Mouse (Mus musculus) lung, postnatal 0 days (tissue): ENCODE data around the gene Large1. TPM values are rescaled to one million over a fixed set of nuclear protein-coding genes. Genes with fewer than 3 reads are reported as not detected.
"Not testable (repeated sequence)": the region's sequence is repeated elsewhere in the genome, so short reads cannot be mapped to it uniquely, and the experiment has no call there.

Experiments
- ATAC-seq: fragments of 200-750 bp; cut with Nextera tagmentation; 2 replicates; pipeline ENCODE4 v1.8.0; 2017; ENCODE audit warnings: moderate library complexity
- DNase-seq: peaks from one replicate; pipeline ENCODE4 v3.0.0-alpha.2; 2016; ENCODE audit warnings: low spot score
- H3K27ac ChIP-seq: fragments of 300-500 bp; sonication (generic); 2 replicates; pipeline ENCODE4 v1.5.1; 2014; ENCODE audit warnings: antibody characterized with exemption, mild to moderate bottlenecking, low read length, mixed read lengths
- H3K27me3 ChIP-seq: fragments of 300-500 bp; sonication (generic); replicated peaks from 2 replicates; pipeline ENCODE4 v1.6.1; 2014; ENCODE audit warnings: low read length, mixed read lengths; ENCODE audit not compliant: insufficient read depth
- H3K36me3 ChIP-seq: fragments of 300-500 bp; sonication (generic); 2 replicates; pipeline ENCODE4 v1.6.1; 2014; ENCODE audit warnings: low read length, mixed read lengths; ENCODE audit not compliant: insufficient read depth
- H3K4me1 ChIP-seq: fragments of 300-500 bp; sonication (generic); 2 replicates; pipeline ENCODE4 v1.6.1; 2014; ENCODE audit warnings: antibody characterized with exemption, low read depth, low read length, mixed read lengths; ENCODE audit not compliant: insufficient read depth
- H3K4me2 ChIP-seq: fragments of 300-500 bp; sonication (generic); replicated peaks from 2 replicates; pipeline ENCODE4 v1.6.1; 2014; ENCODE audit warnings: low read depth, mild to moderate bottlenecking, low read length, moderate library complexity, mixed read lengths
- H3K4me3 ChIP-seq: fragments of 300-500 bp; sonication (generic); 2 replicates; pipeline ENCODE4 v1.5.1; 2014; ENCODE audit warnings: low read depth, low read length
- H3K9ac ChIP-seq: fragments of 300-500 bp; sonication (generic); replicated peaks from 2 replicates; pipeline ENCODE4 v1.6.1; 2014; ENCODE audit warnings: low read depth, mild to moderate bottlenecking
- H3K9me3 ChIP-seq: fragments of 300-500 bp; sonication (generic); 2 replicates; pipeline ENCODE4 v1.6.1; 2016; ENCODE audit warnings: low read length, mixed read lengths
- CTCF ChIP-seq: IDR thresholded peaks from 2 replicates; pipeline ENCODE4 v1.5.1; 2016; ENCODE audit warnings: antibody characterized with exemption, mild to moderate bottlenecking
- EP300 ChIP-seq: IDR thresholded peaks from 2 replicates; pipeline ENCODE4 v1.6.1; 2016; ENCODE audit warnings: antibody characterized with exemption, mild to moderate bottlenecking, control low read depth
- WGBS: fragments of 180-500 bp; shearing (Covaris S2); extraction: QIAGEN DNeasy Blood & Tissue Kit; methylation state at CpG from one replicate; pipeline ENCODE4 v1.1.7; 2014; 5-methylcytosine and 5-hydroxymethylcytosine counted together
- polyA plus RNA-seq: library from polyadenylated mRNA; unstranded; fragments of >200 nt; fragmentation: Nextera tagmentation; extraction: Ambion mirVana; gene quantifications from 2 replicates; pipeline ENCODE4 v1.2.1, GENCODE M21; 2015

Gene Large1
- polyA plus RNA-seq, 1 experiment from 2014 or later: 5.2 TPM

- DNase-seq (no peak), ATAC-seq (no peak)
- 89% methylated on average over 1 of the region's 1 CpGs for WGBS
- Histone ChIP-seq H3K27me3 (no peaks in the 10 kb centered on the region), H3K27ac (no peak overlapping the region), H3K36me3 (no peaks in the 10 kb centered on the region), H3K9ac (no peak overlapping the region), H3K4me3 (no peak overlapping the region), H3K4me2 (no peak overlapping the region), H3K9me3 (no peaks in the 10 kb centered on the region), H3K4me1 (no peaks in the 10 kb centered on the region)
- no peak for TF ChIP-seq EP300
- TF ChIP-seq CTCF: no peak
Observed at GRCm38 (mm10) chr8:72993831-72994230, 359.5 kb downstream of the Large1 start.

GRCm38 (mm10) chr8:72990425-72990824 lies 362.9 kb downstream of the Large1 start:
- no peak for ATAC-seq
- no peaks in the 10 kb centered on the region for H3K9me3 ChIP-seq
- no peak overlapping the region for H3K27ac ChIP-seq
- 87% methylated on average over 2 of the region's 2 CpGs for WGBS
- no peak overlapping the region for H3K9ac ChIP-seq
- TF ChIP-seq EP300 (no peak), CTCF (no peak)
- H3K4me3 ChIP-seq: no peak overlapping the region
- no peaks in the 10 kb centered on the region for H3K27me3 ChIP-seq
- H3K4me1 ChIP-seq: no peaks in the 10 kb centered on the region
- H3K36me3 ChIP-seq: no peaks in the 10 kb centered on the region
- DNase-seq: no peak
- no peak overlapping the region for H3K4me2 ChIP-seq

DNA sequence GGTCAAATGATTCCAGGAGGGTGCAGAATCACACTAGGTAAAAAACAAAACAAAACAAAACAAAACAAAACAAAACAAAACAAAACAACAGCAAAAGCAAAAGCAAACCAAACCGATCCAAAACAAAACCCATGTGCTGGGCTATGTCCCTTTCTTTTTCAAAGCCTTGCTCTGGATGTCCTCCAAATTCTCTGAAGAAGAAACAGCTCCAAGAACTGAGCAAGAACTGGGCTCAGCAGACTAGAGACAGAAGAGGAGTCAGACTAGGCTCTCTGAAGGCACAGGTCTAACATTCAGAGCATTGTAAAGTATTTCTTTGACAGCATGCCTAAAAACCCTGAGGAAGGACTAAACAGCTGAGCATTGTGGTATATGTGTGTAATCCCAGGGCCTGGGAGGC lies 370.5 kb downstream of the Large1 start:
- ATAC-seq: no peak
- no peak for DNase-seq
- no peak for TF ChIP-seq EP300
- TF ChIP-seq CTCF: no peak
- Histone ChIP-seq H3K36me3 (no peaks in the 10 kb centered on the region), H3K4me3 (no peak overlapping the region), H3K4me1 (no peaks in the 10 kb centered on the region), H3K9ac (no peak overlapping the region), H3K27me3 (no peaks in the 10 kb centered on the region), H3K4me2 (no peak overlapping the region), H3K9me3 (no peaks in the 10 kb centered on the region), H3K27ac (no peak overlapping the region)
- 90% methylated on average over 1 of the region's 1 CpGs for WGBS

GRCm38 (mm10) chr8:72955074-72955473 lies 398.3 kb downstream of the Large1 start:
- Histone ChIP-seq H3K4me1 (no peaks in the 10 kb centered on the region), H3K36me3 (no peaks in the 10 kb centered on the region), H3K9ac (no peak overlapping the region), H3K4me2 (no peak overlapping the region), H3K27me3 (no peaks in the 10 kb centered on the region), H3K4me3 (no peak overlapping the region), H3K27ac (no peak overlapping the region), H3K9me3 (no peaks in the 10 kb centered on the region)
- WGBS: 87% methylated on average over 3 of the region's 3 CpGs
- ATAC-seq (no peak), DNase-seq (no peak)
- TF ChIP-seq EP300 (no peak), CTCF (no peak)

- not testable (repeated sequence) for DNase-seq
Observed at GRCm38 (mm10) chr8:72941393-72941792, 411.9 kb downstream of the Large1 start.

GRCm38 (mm10) chr8:72919182-72919902 lies 434.0 kb downstream of the Large1 start:
- Histone ChIP-seq H3K4me2 (no peak overlapping the region), H3K4me1 (no peaks in the 10 kb centered on the region), H3K4me3 (no peak overlapping the region), H3K36me3 (no peaks in the 10 kb centered on the region), H3K9me3 (no peaks in the 10 kb centered on the region), H3K27me3 (no peaks in the 10 kb centered on the region), H3K9ac (no peak overlapping the region), H3K27ac (no peak overlapping the region)
- TF ChIP-seq CTCF (no peak), EP300 (no peak)
- 64% methylated on average over 2 of the region's 2 CpGs for WGBS
- ATAC-seq (no peak), DNase-seq (no peak)

More at GRCm38 (mm10) chr8:72941393-72941792, 411.9 kb downstream of the Large1 start:
- not testable (repeated sequence) for H3K27ac ChIP-seq, H3K4me2 ChIP-seq, H3K9me3 ChIP-seq, H3K27me3 ChIP-seq, ATAC-seq, H3K4me1 ChIP-seq, H3K36me3 ChIP-seq, H3K4me3 ChIP-seq, H3K9ac ChIP-seq
- 68% methylated on average over 8 of the region's 8 CpGs for WGBS

DNA sequence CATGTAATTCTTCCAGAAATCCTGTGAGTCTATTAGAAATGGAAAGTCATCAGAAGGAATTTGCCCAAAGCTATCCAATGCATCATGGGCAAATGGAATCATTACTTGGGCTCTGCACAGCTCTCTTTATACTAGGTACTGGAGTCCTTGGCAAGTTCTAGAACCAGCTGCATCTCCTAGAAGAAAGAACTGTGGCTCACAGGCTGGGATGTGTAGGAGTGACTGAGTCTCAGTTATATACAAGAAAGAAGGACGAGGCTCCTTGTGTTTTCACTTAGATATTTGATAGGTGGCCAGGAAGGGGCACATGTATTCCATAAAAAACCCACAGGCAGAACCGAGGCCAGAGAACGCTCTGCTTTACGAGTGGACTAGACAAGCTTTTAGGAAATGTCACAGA lies 447.8 kb downstream of the Large1 start:
- DNase-seq (no peak), ATAC-seq (no peak)
- Histone ChIP-seq H3K4me3 (no peak overlapping the region), H3K9ac (no peak overlapping the region), H3K27ac (no peak overlapping the region), H3K27me3 (no peaks in the 10 kb centered on the region), H3K4me2 (no peak overlapping the region), H3K9me3 (no peaks in the 10 kb centered on the region), H3K36me3 (no peaks in the 10 kb centered on the region), H3K4me1 (no peaks in the 10 kb centered on the region)
- TF ChIP-seq EP300: no peak
- no peak for TF ChIP-seq CTCF
- WGBS: 76% methylated on average over 4 of the region's 4 CpGs
